Mouse (Mus musculus): ENCODE results near the gene Wfikkn1. TPM values are rescaled to one million over a fixed set of nuclear protein-coding genes. Genes with fewer than 3 reads are reported as not detected.

The Wfikkn1 gene
- total and polyA plus RNA-seq, 2 experiments from 2014 or later: 0.11 TPM; not detected in 1

GRCm38 (mm10) chr17:25893975-25894617 lies 13.4 kb upstream of the Wfikkn1 start:
- H3K4me3 ChIP-seq (ENCODE audit: low read depth, low read length): no peak overlapping the region
- TF ChIP-seq CTCF (IDR thresholded peaks at IDR 0.05; ENCODE audit: low read depth) (peak; percentile 99), EP300 (IDR thresholded peaks at IDR 0.05; ENCODE audit: low read depth) (no peak)
- DNase-seq (ENCODE audit: low spot score) (peak; percentile 78), ATAC-seq (ENCODE audit: insufficient read depth, low read depth) (peak; percentile 82)
- H3K9me3 ChIP-seq (replicated peaks; ENCODE audit: control insufficient read depth, low read length): no peaks in the 10 kb centered on the region
- no peak overlapping the region for H3K27ac ChIP-seq (ENCODE audit: low read depth)
- no peaks in the 10 kb centered on the region for H3K4me1 ChIP-seq (ENCODE audit: control insufficient read depth, insufficient read depth)
- H3K27me3 ChIP-seq (ENCODE audit: control insufficient read depth, insufficient read depth, low read length): no peaks in the 10 kb centered on the region
- H3K36me3 ChIP-seq (replicated peaks; ENCODE audit: control insufficient read depth, insufficient read depth, low read length): peaks cover 9% of the 10 kb centered on the region
- H3K4me2 ChIP-seq (ENCODE audit: low read depth, low read length): no peak overlapping the region
- H3K9ac ChIP-seq (replicated peaks; ENCODE audit: low read depth, low read length): no peak overlapping the region
- WGBS: 24% methylated on average over 2 of the region's 2 CpGs

DNA sequence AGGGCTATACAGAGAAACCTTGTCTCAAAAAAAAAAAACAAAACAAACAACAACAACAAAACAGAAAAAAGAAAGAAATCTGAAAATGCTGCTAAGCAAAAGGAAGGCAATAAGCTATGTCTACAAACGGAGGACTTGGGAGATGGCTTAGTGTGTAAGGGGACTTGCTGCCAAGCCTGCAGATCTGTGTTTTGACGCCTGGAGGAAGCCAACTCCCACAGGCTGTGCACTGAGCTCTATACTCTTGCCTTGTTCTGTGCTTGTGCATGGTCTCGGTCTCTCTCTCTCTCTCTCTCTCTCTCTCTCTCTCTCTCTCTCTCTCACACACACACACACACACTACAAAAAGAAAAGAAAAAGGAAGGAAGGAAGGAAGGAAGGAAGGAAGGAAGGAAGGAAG lies 8.2 kb upstream of the Wfikkn1 start:
- no peaks in the 10 kb centered on the region for H3K27me3 ChIP-seq (ENCODE audit: control insufficient read depth, insufficient read depth, low read length)
- no peak overlapping the region for H3K9ac ChIP-seq (replicated peaks; ENCODE audit: low read depth, low read length)
- H3K4me2 ChIP-seq (ENCODE audit: low read depth, low read length): no peak overlapping the region
- ATAC-seq (ENCODE audit: insufficient read depth, low read depth) (no peak), DNase-seq (ENCODE audit: low spot score) (no peak)
- TF ChIP-seq EP300 (IDR thresholded peaks at IDR 0.05; ENCODE audit: low read depth): no peak
- TF ChIP-seq CTCF (IDR thresholded peaks at IDR 0.05; ENCODE audit: low read depth): no peak
- H3K27ac ChIP-seq (ENCODE audit: low read depth): no peak overlapping the region
- H3K9me3 ChIP-seq (replicated peaks; ENCODE audit: control insufficient read depth, low read length): no peaks in the 10 kb centered on the region
- WGBS: 81% methylated on average over 3 of the region's 3 CpGs
- H3K4me3 ChIP-seq (ENCODE audit: low read depth, low read length): no peak overlapping the region
- H3K36me3 ChIP-seq (replicated peaks; ENCODE audit: control insufficient read depth, insufficient read depth, low read length): peaks cover 22% of the 10 kb centered on the region
- no peaks in the 10 kb centered on the region for H3K4me1 ChIP-seq (ENCODE audit: control insufficient read depth, insufficient read depth)

DNA sequence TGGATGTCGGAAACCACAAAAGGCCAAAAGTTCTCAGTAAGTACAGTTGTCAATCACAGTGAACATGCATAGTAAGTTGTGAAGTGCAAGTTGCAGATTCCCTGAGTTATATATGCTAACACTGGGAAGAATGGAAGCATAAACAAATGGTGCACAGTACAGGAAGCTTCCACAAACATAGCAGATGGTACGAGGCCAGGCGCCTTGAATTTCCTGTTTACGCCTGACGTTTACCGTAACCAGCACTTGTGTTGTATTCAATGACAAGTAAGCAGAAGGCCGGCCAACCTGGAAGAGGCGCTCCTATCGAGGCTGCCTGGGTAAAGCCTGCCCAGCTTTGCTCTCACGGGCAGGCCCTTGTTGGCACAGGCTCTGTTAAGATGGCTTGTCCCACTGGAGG lies 6.8 kb upstream of the Wfikkn1 start:
- TF ChIP-seq EP300 (IDR thresholded peaks at IDR 0.05; ENCODE audit: low read depth) (no peak), CTCF (IDR thresholded peaks at IDR 0.05; ENCODE audit: low read depth) (no peak)
- Histone ChIP-seq H3K27ac (ENCODE audit: low read depth) (no peak overlapping the region), H3K4me1 (ENCODE audit: control insufficient read depth, insufficient read depth) (no peaks in the 10 kb centered on the region), H3K4me3 (ENCODE audit: low read depth, low read length) (no peak overlapping the region), H3K36me3 (replicated peaks; ENCODE audit: control insufficient read depth, insufficient read depth, low read length) (peaks cover 34% of the 10 kb centered on the region), H3K4me2 (ENCODE audit: low read depth, low read length) (no peak overlapping the region), H3K9me3 (replicated peaks; ENCODE audit: control insufficient read depth, low read length) (no peaks in the 10 kb centered on the region), H3K27me3 (ENCODE audit: control insufficient read depth, insufficient read depth, low read length) (no peaks in the 10 kb centered on the region), H3K9ac (replicated peaks; ENCODE audit: low read depth, low read length) (no peak overlapping the region)
- WGBS: 80% methylated on average over 10 of the region's 10 CpGs
- DNase-seq (ENCODE audit: low spot score) (no peak), ATAC-seq (ENCODE audit: insufficient read depth, low read depth) (no peak)

DNA sequence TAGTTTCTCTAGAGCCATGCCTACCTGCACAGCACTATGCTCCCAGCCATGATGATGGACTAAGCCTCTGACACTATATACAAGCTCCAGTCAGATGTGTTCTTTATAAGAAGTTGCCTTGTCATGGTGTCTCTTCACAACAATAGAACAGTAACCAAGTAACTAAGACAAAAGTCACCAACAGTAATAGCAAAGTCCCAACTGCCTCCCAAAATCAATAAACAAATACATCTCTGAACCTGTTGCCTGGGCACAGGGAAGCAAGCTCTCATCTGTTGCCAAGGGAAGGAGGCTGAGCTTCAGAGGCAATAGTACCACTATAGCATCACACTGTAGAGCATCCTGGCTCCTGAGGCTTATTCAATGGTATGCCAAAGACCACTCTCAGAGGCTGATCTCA lies 6.1 kb upstream of the Wfikkn1 start:
- no peak overlapping the region for H3K9ac ChIP-seq (replicated peaks; ENCODE audit: low read depth, low read length)
- peaks cover 34% of the 10 kb centered on the region for H3K36me3 ChIP-seq (replicated peaks; ENCODE audit: control insufficient read depth, insufficient read depth, low read length)
- TF ChIP-seq EP300 (IDR thresholded peaks at IDR 0.05; ENCODE audit: low read depth): no peak

DNA sequence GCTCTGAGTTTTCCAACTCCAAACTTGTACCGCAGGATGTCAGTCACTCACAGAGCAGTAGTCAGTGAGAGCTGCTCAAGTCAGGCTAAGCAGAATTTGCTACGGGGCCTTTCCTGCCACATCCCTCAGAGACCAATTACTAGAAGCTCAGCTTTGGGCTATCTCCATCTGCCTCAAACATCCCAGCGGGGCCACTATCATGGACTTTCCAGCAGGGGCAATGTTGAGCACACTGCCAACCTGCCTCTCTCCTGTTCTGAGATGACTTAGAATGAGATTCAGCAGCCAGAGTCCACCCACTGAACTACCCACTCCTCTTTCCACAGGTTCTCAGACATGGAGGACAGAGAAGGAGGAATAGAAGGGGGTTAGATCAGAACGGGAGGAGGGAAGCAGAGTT lies 5.0 kb upstream of the Wfikkn1 start:
- TF ChIP-seq CTCF (IDR thresholded peaks at IDR 0.05; ENCODE audit: low read depth): peak; percentile 30
- no peak for TF ChIP-seq EP300 (IDR thresholded peaks at IDR 0.05; ENCODE audit: low read depth)
- H3K4me3 ChIP-seq (ENCODE audit: low read depth, low read length): no peak overlapping the region
- no peak overlapping the region for H3K27ac ChIP-seq (ENCODE audit: low read depth)
- H3K36me3 ChIP-seq (replicated peaks; ENCODE audit: control insufficient read depth, insufficient read depth, low read length): peaks cover 38% of the 10 kb centered on the region
- no peaks in the 10 kb centered on the region for H3K27me3 ChIP-seq (ENCODE audit: control insufficient read depth, insufficient read depth, low read length)
- 73% methylated on average over 4 of the region's 4 CpGs for WGBS
- no peaks in the 10 kb centered on the region for H3K4me1 ChIP-seq (ENCODE audit: control insufficient read depth, insufficient read depth)
- H3K9me3 ChIP-seq (replicated peaks; ENCODE audit: control insufficient read depth, low read length): no peaks in the 10 kb centered on the region
- ATAC-seq (ENCODE audit: insufficient read depth, low read depth): no peak
- no peak overlapping the region for H3K4me2 ChIP-seq (ENCODE audit: low read depth, low read length)
- DNase-seq (ENCODE audit: low spot score): no peak
- H3K9ac ChIP-seq (replicated peaks; ENCODE audit: low read depth, low read length): no peak overlapping the region

More for the DNA sequence above, 6.1 kb upstream of the Wfikkn1 start:
- H3K4me2 ChIP-seq (ENCODE audit: low read depth, low read length): no peak overlapping the region
- no peak for ATAC-seq (ENCODE audit: insufficient read depth, low read depth)
- H3K4me3 ChIP-seq (ENCODE audit: low read depth, low read length): no peak overlapping the region
- no peaks in the 10 kb centered on the region for H3K27me3 ChIP-seq (ENCODE audit: control insufficient read depth, insufficient read depth, low read length)
- DNase-seq (ENCODE audit: low spot score): no peak
- H3K9me3 ChIP-seq (replicated peaks; ENCODE audit: control insufficient read depth, low read length): no peaks in the 10 kb centered on the region
- no peak overlapping the region for H3K27ac ChIP-seq (ENCODE audit: low read depth)
- no peaks in the 10 kb centered on the region for H3K4me1 ChIP-seq (ENCODE audit: control insufficient read depth, insufficient read depth)

DNA sequence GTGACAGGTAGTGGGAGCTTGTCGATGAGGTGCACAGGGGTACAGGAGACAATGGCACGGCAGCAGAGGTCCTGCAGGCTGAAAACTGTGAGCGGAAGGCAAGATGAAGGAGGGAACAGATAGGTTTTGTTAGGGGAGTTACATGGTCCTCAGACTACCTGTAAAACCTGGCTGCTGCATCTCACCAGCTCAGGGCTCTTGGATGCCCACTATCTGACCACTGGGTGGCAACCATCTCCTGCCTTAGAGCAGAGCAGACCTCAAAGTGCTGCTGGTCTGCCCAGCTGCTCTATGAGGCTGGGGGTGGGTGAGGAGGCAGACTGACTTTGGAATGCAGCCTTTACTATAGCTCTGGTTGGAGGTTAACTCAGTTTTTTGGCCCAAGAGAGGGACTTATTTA lies 3.2 kb upstream of the Wfikkn1 start:
- no peaks in the 10 kb centered on the region for H3K27me3 ChIP-seq (ENCODE audit: control insufficient read depth, insufficient read depth, low read length)
- ATAC-seq (ENCODE audit: insufficient read depth, low read depth): no peak

More for the DNA sequence above, 3.2 kb upstream of the Wfikkn1 start:
- no peak overlapping the region for H3K4me3 ChIP-seq (ENCODE audit: low read depth, low read length)
- peaks cover 28% of the 10 kb centered on the region for H3K36me3 ChIP-seq (replicated peaks; ENCODE audit: control insufficient read depth, insufficient read depth, low read length)
- TF ChIP-seq CTCF (IDR thresholded peaks at IDR 0.05; ENCODE audit: low read depth): 0 out of 2 replicates have a peak, but pooled peaks have one; percentile 1
- no peak for TF ChIP-seq EP300 (IDR thresholded peaks at IDR 0.05; ENCODE audit: low read depth)
- WGBS: 98% methylated on average over 3 of the region's 3 CpGs
- H3K9me3 ChIP-seq (replicated peaks; ENCODE audit: control insufficient read depth, low read length): no peaks in the 10 kb centered on the region
- no peak overlapping the region for H3K9ac ChIP-seq (replicated peaks; ENCODE audit: low read depth, low read length)
- DNase-seq (ENCODE audit: low spot score): no peak
- no peak overlapping the region for H3K4me2 ChIP-seq (ENCODE audit: low read depth, low read length)
- H3K27ac ChIP-seq (ENCODE audit: low read depth): no peak overlapping the region
- H3K4me1 ChIP-seq (ENCODE audit: control insufficient read depth, insufficient read depth): no peaks in the 10 kb centered on the region
